Mouse (Mus musculus) embryonic facial prominence, embryonic 12.5 days (tissue): ENCODE results near the gene Zfp821. TPM values are rescaled to one million over a fixed set of nuclear protein-coding genes. Genes with fewer than 3 reads are reported as not detected.

ENCODE experiments used
- ATAC-seq: fragments of 200-750 bp; cut with Nextera tagmentation; 2 replicates; pipeline ENCODE4 v1.8.0; 2017; ENCODE audit not compliant: insufficient number of reproducible peaks, insufficient read depth, low FRiP score, low TSS enrichment
- H3K27ac ChIP-seq: fragments of 300-500 bp; sonication (generic); 2 replicates; pipeline ENCODE4 v1.5.1; 2016; ENCODE audit warnings: mild to moderate bottlenecking
- H3K27me3 ChIP-seq: fragments of 300-500 bp; sonication (generic); 2 replicates; pipeline ENCODE4 v1.6.1; 2016; ENCODE audit warnings: mild to moderate bottlenecking, moderate library complexity
- H3K36me3 ChIP-seq: fragments of 300-500 bp; sonication (generic); 2 replicates; pipeline ENCODE4 v1.6.1; 2016; ENCODE audit warnings: mild to moderate bottlenecking
- H3K4me1 ChIP-seq: fragments of 300-500 bp; sonication (generic); 2 replicates; pipeline ENCODE4 v1.6.1; 2016
- H3K4me2 ChIP-seq: fragments of 300-500 bp; sonication (generic); replicated peaks from 2 replicates; pipeline ENCODE4 v1.6.1; 2016; ENCODE audit warnings: mild to moderate bottlenecking, moderate library complexity
- H3K4me3 ChIP-seq: fragments of 300-500 bp; sonication (generic); 2 replicates; pipeline ENCODE4 v1.5.1; 2016; ENCODE audit warnings: mild to moderate bottlenecking
- H3K9ac ChIP-seq: fragments of 300-500 bp; sonication (generic); 2 replicates; pipeline ENCODE4 v1.6.1; 2016; ENCODE audit warnings: mild to moderate bottlenecking, moderate library complexity
- H3K9me3 ChIP-seq: fragments of 300-500 bp; sonication (generic); 2 replicates; pipeline ENCODE4 v1.6.1; 2016; ENCODE audit warnings: mild to moderate bottlenecking, moderate library complexity
- WGBS: fragments of 180-500 bp; shearing (Covaris S2); methylation state at CpG from one replicate; pipeline ENCODE4 v1.1.7; 2016; 5-methylcytosine and 5-hydroxymethylcytosine counted together
- polyA plus RNA-seq: library from polyadenylated mRNA; unstranded; fragments of >200 nt; fragmentation: Nextera tagmentation; extraction: Ambion mirVana; gene quantifications from 2 replicates; pipeline ENCODE4 v1.2.1, GENCODE M21; 2016

The Zfp821 gene
- 58.2 and 60.6 TPM in 2 replicates for polyA plus RNA-seq

- ATAC-seq, result peak; percentile 83
- H3K4me2 ChIP-seq, result peak within 1 kb of the TSS; percentile 87
- H3K36me3 ChIP-seq, result peaks cover 26% of the 10 kb centered on the region
- peak within 1 kb of the TSS; percentile 93 for H3K4me3 ChIP-seq
- H3K27me3 ChIP-seq, result no peaks in the 10 kb centered on the region
- H3K4me1 ChIP-seq, result peaks cover 29% of the 10 kb centered on the region
- H3K9ac ChIP-seq, result peak within 1 kb of the TSS; percentile 96
- under 1% methylated on average over 85 of the region's 100 CpGs for whole genome bisulfite sequencing
- H3K9me3 ChIP-seq, result no peaks in the 10 kb centered on the region
- H3K27ac ChIP-seq, result peak within 1 kb of the TSS; percentile 96
Observed at GRCm38 (mm10) chr8:109705320-109706075, at the start of gene Zfp821. Gene Zfp821 (plus strand): TSS chr8:109705546.

GRCm38 (mm10) chr8:109656860-109657259 lies 48.5 kb upstream of the Zfp821 start:
- no peak overlapping the region for H3K4me2 ChIP-seq
- no peak overlapping the region for H3K4me3 ChIP-seq
- no peaks in the 10 kb centered on the region for H3K27me3 ChIP-seq
- H3K9me3 ChIP-seq, result no peaks in the 10 kb centered on the region
- H3K27ac ChIP-seq, result no peak overlapping the region
- no peak for ATAC-seq
- H3K4me1 ChIP-seq, result no peaks in the 10 kb centered on the region
- no peak overlapping the region for H3K9ac ChIP-seq
- no peaks in the 10 kb centered on the region for H3K36me3 ChIP-seq
- WGBS, result 86% methylated on average over 3 of the region's 3 CpGs

GRCm38 (mm10) chr8:109662328-109662727 lies 43.0 kb upstream of the Zfp821 start:
- WGBS, result 78% methylated on average over 3 of the region's 3 CpGs

GRCm38 (mm10) chr8:109666616-109667015 lies 38.7 kb upstream of the Zfp821 start:
- WGBS, result 83% methylated on average over 5 of the region's 5 CpGs

More at GRCm38 (mm10) chr8:109662328-109662727, 43.0 kb upstream of the Zfp821 start:
- Histone ChIP-seq H3K9ac (no peak overlapping the region), H3K36me3 (0 out of 2 replicates have a peak, but pooled peaks cover under 1% of the 10 kb centered on the region), H3K4me1 (no peaks in the 10 kb centered on the region), H3K4me3 (no peak overlapping the region), H3K4me2 (no peak overlapping the region), H3K27ac (no peak overlapping the region), H3K9me3 (no peaks in the 10 kb centered on the region), H3K27me3 (no peaks in the 10 kb centered on the region)
- no peak for ATAC-seq

GRCm38 (mm10) chr8:109672656-109673055 lies 32.7 kb upstream of the Zfp821 start:
- no peaks in the 10 kb centered on the region for H3K9me3 ChIP-seq
- H3K9ac ChIP-seq, result no peak overlapping the region
- ATAC-seq, result no peak
- H3K27me3 ChIP-seq, result no peaks in the 10 kb centered on the region
- 93% methylated on average over 5 of the region's 5 CpGs for WGBS
- no peak overlapping the region for H3K4me3 ChIP-seq
- H3K4me1 ChIP-seq, result no peaks in the 10 kb centered on the region
- H3K27ac ChIP-seq, result no peak overlapping the region
- peaks cover 86% of the 10 kb centered on the region for H3K36me3 ChIP-seq
- no peak overlapping the region for H3K4me2 ChIP-seq

More at GRCm38 (mm10) chr8:109666616-109667015, 38.7 kb upstream of the Zfp821 start:
- Histone ChIP-seq H3K4me3 (no peak overlapping the region), H3K4me1 (no peaks in the 10 kb centered on the region), H3K9ac (no peak overlapping the region), H3K9me3 (no peaks in the 10 kb centered on the region), H3K27ac (no peak overlapping the region), H3K4me2 (no peak overlapping the region), H3K27me3 (no peaks in the 10 kb centered on the region), H3K36me3 (peaks cover 33% of the 10 kb centered on the region)
- ATAC-seq, result no peak

GRCm38 (mm10) chr8:109673596-109673995 lies 31.8 kb upstream of the Zfp821 start:
- Histone ChIP-seq H3K4me1 (no peaks in the 10 kb centered on the region), H3K4me3 (no peak overlapping the region), H3K27ac (no peak overlapping the region), H3K9ac (no peak overlapping the region), H3K36me3 (peaks cover 87% of the 10 kb centered on the region), H3K27me3 (no peaks in the 10 kb centered on the region), H3K4me2 (no peak overlapping the region), H3K9me3 (no peaks in the 10 kb centered on the region)
- WGBS, result 92% methylated on average over 2 of the region's 2 CpGs
- no peak for ATAC-seq

- H3K4me1 ChIP-seq, result no peaks in the 10 kb centered on the region
- H3K36me3 ChIP-seq, result peaks cover 89% of the 10 kb centered on the region
- no peaks in the 10 kb centered on the region for H3K27me3 ChIP-seq
- no peak overlapping the region for H3K4me3 ChIP-seq
- H3K27ac ChIP-seq, result no peak overlapping the region
- 89% methylated on average over 9 of the region's 9 CpGs for WGBS
- 0 out of 2 replicates have a peak, but pooled peaks have one; percentile 52 for ATAC-seq
- no peak overlapping the region for H3K9ac ChIP-seq
- no peak overlapping the region for H3K4me2 ChIP-seq
- no peaks in the 10 kb centered on the region for H3K9me3 ChIP-seq
Observed at GRCm38 (mm10) chr8:109675896-109676643, 29.3 kb upstream of the Zfp821 start.

- no peaks in the 10 kb centered on the region for H3K27me3 ChIP-seq
- H3K27ac ChIP-seq, result no peak overlapping the region
- H3K4me1 ChIP-seq, result no peaks in the 10 kb centered on the region
- no peaks in the 10 kb centered on the region for H3K9me3 ChIP-seq
- H3K9ac ChIP-seq, result no peak overlapping the region
- peaks cover 55% of the 10 kb centered on the region for H3K36me3 ChIP-seq
- ATAC-seq, result no peak
- H3K4me2 ChIP-seq, result no peak overlapping the region
- 84% methylated on average over 3 of the region's 3 CpGs for WGBS
- H3K4me3 ChIP-seq, result no peak overlapping the region
Observed at GRCm38 (mm10) chr8:109681535-109681934, 23.8 kb upstream of the Zfp821 start.

- Histone ChIP-seq H3K36me3 (peaks cover 49% of the 10 kb centered on the region), H3K27me3 (no peaks in the 10 kb centered on the region), H3K27ac (no peak overlapping the region), H3K4me2 (no peak overlapping the region), H3K9me3 (no peaks in the 10 kb centered on the region), H3K4me3 (no peak overlapping the region), H3K4me1 (no peaks in the 10 kb centered on the region), H3K9ac (no peak overlapping the region)
- WGBS, result 92% methylated on average over 5 of the region's 5 CpGs
- no peak for ATAC-seq
Observed at GRCm38 (mm10) chr8:109682120-109682519, 23.2 kb upstream of the Zfp821 start.

- no peaks in the 10 kb centered on the region for H3K27me3 ChIP-seq
- peaks cover 17% of the 10 kb centered on the region for H3K4me1 ChIP-seq
- H3K4me2 ChIP-seq, result no peak overlapping the region
- no peak overlapping the region for H3K9ac ChIP-seq
- H3K27ac ChIP-seq, result no peak overlapping the region
- H3K4me3 ChIP-seq, result no peak overlapping the region
- no peak for ATAC-seq
- H3K36me3 ChIP-seq, result peaks cover 6% of the 10 kb centered on the region
- no peaks in the 10 kb centered on the region for H3K9me3 ChIP-seq
- 94% methylated on average over 5 of the region's 5 CpGs for WGBS
Observed at GRCm38 (mm10) chr8:109687248-109687647, 18.1 kb upstream of the Zfp821 start.

- Histone ChIP-seq H3K9ac (peak overlapping the region; percentile 96), H3K27ac (no peak overlapping the region), H3K27me3 (no peaks in the 10 kb centered on the region), H3K9me3 (no peaks in the 10 kb centered on the region), H3K4me2 (peak overlapping the region; percentile 72), H3K4me1 (peaks cover 17% of the 10 kb centered on the region), H3K36me3 (no peaks in the 10 kb centered on the region), H3K4me3 (peak overlapping the region; percentile 99)
- ATAC-seq, result no peak
- 53% methylated on average over 5 of the region's 5 CpGs for WGBS
Observed at GRCm38 (mm10) chr8:109691769-109692168, 13.6 kb upstream of the Zfp821 start.
